Mouse (Mus musculus) CH12F3 (cell line): ENCODE results near the gene Zfp609.
"Not testable (repeated sequence)": the region's sequence is repeated elsewhere in the genome, so short reads cannot be mapped to it uniquely, and the experiment has no call there.

Source experiments
- in situ Hi-C: fragments of 300-500 bp; cut with MboI; formaldehyde crosslinking; loops from 2 replicates; pipeline ENCODE4 v1.14.3; 2020; ENCODE audit warnings: low sequenced_read_pairs

Gene Zfp609

DNA sequence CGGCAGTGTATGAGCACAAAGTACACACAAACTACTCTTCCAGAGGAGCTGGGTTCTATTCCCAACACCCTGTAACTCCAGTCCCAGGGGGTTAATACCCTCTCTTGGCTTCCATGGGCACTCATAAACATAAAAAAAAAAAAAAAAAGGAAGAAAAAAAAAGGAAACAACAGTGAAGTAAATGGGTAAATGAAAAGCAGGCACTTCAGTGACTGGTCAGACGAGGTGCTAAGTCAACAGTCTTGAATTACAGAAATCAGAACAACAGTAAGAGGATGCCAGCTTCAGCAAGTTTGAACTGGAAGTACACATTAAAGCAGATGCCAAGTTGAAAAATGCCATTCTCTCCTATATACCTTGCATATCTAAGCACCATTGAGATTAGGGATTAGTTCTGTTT is 7.1 kb downstream of the Zfp609 start:
- in situ Hi-C loops: no loop called here

GRCm38 (mm10) chr9:65818402-65818801 is 9.0 kb downstream of the Zfp609 start:
- in situ Hi-C loops: no loop called here

- in situ Hi-C loops: no loop called here
These were observed 14.5 kb downstream of the Zfp609 start for GRCm38 (mm10) chr9:65812841-65813240.

- in situ Hi-C loops: no loop called here
These were observed 15.6 kb downstream of the Zfp609 start for GRCm38 (mm10) chr9:65811784-65812183.

GRCm38 (mm10) chr9:65807818-65808217 is 19.5 kb downstream of the Zfp609 start:
- in situ Hi-C loops: no loop called here

- in situ Hi-C loops: no loop called here
These were observed 20.1 kb downstream of the Zfp609 start for GRCm38 (mm10) chr9:65807251-65807650.

- in situ Hi-C loops: no loop called here
These were observed 27.6 kb downstream of the Zfp609 start for GRCm38 (mm10) chr9:65799770-65800169.

- in situ Hi-C loops: no loop called here
These were observed 31.7 kb downstream of the Zfp609 start for GRCm38 (mm10) chr9:65795651-65796050.

GRCm38 (mm10) chr9:65794313-65794712 is 33.1 kb downstream of the Zfp609 start:
- in situ Hi-C loops: no loop called here

DNA sequence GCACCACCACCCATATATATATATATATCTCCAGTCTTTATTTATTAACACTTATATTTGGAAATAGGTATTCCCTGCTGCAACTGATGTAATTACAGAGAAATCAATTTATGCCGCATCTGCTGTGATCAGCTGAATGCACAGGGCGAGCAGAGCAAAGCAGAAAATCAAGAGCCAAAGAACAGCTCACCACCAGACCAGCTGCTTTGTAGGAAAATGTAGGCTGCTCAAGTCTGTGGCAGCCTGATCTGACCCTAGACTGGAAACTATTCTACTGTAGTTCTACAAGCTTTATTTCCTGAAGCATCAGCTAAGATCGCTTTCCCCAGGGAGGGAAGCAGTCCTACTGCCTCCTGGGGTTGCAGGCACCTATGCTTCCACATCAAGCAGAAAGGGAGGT is 33.9 kb downstream of the Zfp609 start:
- in situ Hi-C loops: no loop called here

DNA sequence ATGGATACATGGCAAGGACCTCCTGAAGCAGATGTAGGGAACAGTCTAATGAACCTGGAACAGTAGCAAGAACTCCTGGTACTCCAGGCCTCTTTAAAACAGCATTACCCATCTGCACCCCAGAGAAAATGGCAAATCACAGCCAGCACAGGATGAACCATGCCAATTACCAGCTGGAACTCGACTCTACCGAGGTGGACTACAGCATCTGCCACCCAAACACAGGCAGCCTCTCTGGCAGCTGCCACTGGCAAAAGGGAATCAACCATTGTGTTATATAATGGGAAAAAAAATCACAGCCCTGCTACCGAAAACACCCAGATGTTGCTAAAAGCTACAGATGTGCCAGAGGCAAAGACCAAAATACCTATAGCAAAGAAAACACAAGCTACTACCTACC is 34.3 kb downstream of the Zfp609 start:
- in situ Hi-C loops: no loop called here

GRCm38 (mm10) chr9:65791846-65792245 is 35.5 kb downstream of the Zfp609 start:
- in situ Hi-C loops: no loop called here

- in situ Hi-C loops: no loop called here
These were observed 36.3 kb downstream of the Zfp609 start for GRCm38 (mm10) chr9:65791106-65791505.

- in situ Hi-C loops: no loop called here
These were observed 37.6 kb downstream of the Zfp609 start for GRCm38 (mm10) chr9:65789788-65790187.

DNA sequence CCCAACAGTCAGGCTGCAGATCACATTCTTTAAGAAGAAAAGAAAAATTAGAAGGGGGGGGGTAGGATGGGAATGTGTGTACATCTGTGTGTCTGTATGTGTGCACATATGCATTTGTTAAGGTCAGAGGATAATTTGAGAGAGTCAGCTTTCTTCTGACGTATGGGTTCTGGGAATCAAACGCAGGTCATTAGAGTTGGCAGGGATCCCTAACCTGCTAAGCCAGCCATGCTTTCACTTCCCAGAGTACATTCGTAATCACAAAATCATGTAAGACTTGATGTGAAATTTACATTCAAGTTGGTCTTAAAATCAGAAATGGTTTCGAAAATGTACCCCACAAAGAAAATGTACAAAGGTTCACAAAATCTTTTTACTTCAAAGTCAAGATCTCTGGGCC is 38.8 kb downstream of the Zfp609 start:
- in situ Hi-C loops: no loop called here

DNA sequence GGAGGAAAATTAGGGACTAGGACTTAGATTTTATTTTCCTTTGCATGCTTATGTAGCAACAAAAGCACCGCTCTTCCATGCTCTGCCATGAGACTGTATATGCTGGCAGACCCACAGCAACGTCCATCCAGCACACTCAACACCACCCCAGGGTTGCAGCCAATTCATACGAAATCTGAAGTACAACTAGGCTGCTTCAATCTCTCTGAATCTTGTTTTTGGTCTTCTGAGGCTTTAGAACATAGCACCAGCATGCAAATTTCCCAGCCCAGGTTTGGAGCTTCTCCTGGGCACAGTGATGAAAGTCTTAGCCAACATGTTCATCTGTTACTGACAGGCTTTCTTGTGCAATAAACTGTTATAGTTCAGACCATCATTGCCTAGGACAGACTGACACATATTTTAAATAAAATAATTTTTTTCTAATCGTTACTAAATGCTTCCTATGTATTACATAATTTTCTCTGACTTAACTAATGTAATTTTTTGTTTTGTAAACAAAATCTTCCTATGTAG is 39.5 kb downstream of the Zfp609 start:
- in situ Hi-C loops: no loop called here

DNA sequence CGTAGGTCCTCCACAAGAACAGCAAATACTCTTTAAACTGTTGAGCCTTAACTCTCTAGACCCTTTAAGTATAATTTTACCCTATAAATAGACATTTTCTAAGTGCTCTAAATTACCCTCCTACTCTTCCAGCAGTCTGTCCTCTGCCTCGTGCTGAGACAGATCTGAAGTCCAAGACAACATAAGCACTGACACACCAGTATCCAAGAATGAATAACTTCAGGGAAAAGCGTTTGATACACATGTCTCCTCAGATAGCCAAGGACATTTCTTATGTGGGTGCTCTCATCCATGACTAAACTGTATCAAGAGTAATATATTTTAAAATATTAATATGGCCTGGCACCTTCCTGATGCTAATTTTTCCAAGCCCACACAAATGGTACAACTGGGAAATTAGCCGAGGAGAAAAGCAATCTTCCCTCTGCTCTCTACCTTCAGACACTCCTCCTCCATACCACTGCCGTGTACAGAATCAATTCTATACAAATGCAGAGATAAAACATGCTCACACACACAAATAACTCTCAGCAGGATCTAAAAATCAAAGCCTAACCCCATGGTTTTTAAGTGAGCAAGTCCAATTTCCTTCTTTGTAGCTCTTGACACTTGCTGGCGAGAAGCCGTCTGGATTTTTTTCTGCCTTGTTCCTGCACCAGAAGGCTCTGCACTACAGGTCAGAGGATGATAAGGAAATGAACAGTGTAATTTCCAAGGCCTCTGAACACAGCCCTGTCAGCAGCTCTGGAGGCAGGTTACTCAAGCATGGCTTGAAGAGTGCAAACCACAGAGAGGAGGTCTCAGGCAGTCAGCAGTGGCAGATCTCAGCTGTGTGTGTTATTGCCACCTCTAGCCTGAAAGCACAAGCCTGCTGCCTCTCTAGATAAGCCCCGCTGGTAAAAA is 40.2 kb downstream of the Zfp609 start:
- in situ Hi-C loops: no loop called here

DNA sequence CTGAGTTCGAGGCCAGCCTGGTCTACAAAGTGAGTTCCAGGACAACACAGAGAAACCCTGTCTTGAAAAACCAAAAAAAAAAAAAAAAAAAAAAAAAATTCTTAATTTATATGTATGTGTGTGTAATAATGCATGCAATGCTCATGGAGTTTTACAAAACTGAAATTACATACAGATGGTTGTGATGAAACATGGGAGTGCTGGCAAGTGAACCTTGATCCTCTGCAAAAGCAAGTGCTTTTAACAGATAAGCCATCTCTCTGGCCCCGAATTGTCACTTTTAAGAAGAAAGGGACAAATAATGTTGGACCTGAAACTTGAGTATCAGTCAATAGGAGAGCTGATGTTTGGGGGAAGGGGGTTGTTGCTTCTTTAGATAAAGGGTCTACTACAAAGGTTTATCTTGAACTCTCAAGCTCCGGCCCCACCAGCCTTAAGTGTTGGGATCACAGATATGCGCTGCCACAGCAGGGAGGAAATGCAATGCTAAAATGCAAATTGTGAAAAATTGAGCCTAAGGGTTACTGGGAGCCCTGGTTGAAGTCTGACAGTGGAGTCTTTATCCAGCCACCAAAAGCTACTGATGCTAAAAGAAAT is 41.5 kb downstream of the Zfp609 start:
- in situ Hi-C loops: no loop called here

- in situ Hi-C loops: not testable (repeated sequence)
These were observed 47.7 kb downstream of the Zfp609 start for GRCm38 (mm10) chr9:65779619-65780018.

DNA sequence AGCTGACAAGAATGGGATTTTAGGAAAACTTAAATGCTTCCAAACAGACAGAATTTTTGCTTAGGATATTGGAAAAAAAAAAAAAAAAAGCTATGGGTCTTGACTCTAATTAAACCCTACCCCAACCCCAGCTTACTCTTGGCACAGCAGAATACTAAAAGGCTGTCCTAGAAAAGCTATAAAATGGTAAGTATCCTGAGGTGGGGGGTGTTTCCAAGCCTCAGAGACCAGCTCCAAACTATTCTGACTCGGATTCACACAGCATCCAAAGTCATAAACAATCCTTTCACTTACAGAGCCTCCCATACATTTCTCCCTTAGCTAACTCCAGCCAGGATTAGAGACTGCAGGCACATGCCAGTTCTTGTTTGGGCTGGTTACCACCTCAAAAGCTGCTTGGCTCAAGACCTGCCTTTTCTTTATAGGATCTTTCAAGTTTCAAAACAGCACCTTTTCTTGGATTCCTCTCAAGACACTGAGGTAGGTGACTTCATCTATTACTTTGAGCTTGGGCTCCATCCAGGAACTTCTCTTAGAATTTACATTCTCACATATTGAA is 50.4 kb downstream of the Zfp609 start:
- in situ Hi-C loops: no loop called here

- in situ Hi-C loops: no loop called here
These were observed 51.1 kb downstream of the Zfp609 start for GRCm38 (mm10) chr9:65776137-65776872.
